ENCODE assay signal across 7 mouse cellular contexts in the genomic region with DNA sequence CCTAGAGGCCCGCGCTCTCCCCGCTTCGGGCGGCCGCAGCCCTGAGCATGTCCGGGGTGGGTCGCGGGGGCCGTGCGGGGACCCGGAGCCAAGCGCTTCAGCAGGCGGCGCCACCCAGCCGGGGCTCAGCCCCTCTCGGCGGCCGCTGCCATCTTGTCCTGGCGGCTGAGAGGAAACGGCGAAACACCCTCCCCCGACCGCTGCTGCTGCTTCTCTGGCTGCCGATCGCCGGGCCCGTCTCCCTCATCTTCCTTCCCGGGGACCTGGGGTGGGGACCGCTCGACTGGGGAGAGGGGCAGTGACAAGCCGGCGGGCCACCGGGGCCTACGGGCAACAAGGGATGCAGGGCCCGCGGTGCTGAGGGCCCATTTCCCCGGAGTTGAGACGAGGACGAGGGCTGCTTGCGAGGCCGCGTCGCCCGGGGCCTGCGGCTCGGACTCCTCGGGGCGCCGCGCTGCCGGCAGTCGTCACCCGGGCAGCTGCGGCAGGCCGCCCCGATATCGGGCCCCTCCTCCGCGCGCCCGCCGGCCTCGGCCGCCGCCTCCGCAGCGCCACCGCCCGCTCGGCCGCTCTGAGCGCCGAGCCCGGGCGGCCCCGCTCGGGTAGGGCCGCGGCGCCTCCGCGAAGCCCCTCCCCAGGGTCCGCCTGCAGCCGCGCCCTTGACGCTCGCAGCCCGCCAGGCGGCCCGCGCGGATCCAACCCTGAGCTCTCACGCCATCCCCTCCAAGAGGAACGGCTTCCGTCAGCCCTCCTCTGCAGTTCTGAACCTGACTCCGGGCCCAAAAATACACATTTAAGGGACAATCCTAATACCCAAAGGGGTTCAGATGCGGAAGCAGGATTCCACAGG. TPM values are rescaled to one million over a fixed set of nuclear protein-coding genes. Genes with fewer than 3 reads are reported as not detected.
DNase-seq lines count a peak whose midpoint lies in the region; ATAC-seq lines count a peak whose summit lies in the region.

Gene Hipk3, minus strand, starts transcription at position 496 of the 850 bp plus-strand sequence.

- peak within 1 kb of the TSS; percentile 73 for H3K4me2 ChIP-seq in limb, embryonic 11.5 days (ENCODE audit: low read depth, severe bottlenecking)
- peak within 1 kb of the TSS; percentile 80 for H3K4me2 ChIP-seq in midbrain, embryonic 14.5 days (ENCODE audit: low read length)

- no peaks in the 10 kb centered on the region for H3K36me3 ChIP-seq in embryonic facial prominence, embryonic 10.5 days (replicated peaks)
- H3K36me3 ChIP-seq in limb, embryonic 11.5 days (ENCODE audit: control insufficient read depth, insufficient read depth, low read length): no peaks in the 10 kb centered on the region
- no peaks in the 10 kb centered on the region for H3K36me3 ChIP-seq in midbrain, embryonic 14.5 days (ENCODE audit: control insufficient read depth, insufficient read depth, low read length)

- peak; percentile 71 for ATAC-seq in granulocyte monocyte progenitor cell, adult 5-6 weeks (replicated peaks; ENCODE audit: poor library complexity, severe bottlenecking)
- ATAC-seq in limb, embryonic 11.5 days (ENCODE audit: insufficient number of reproducible peaks, low FRiP score, low TSS enrichment, low read depth): peak; percentile 90
- ATAC-seq in midbrain, embryonic 14.5 days (ENCODE audit: low FRiP score, low TSS enrichment): peak; percentile 90

- H3K4me1 ChIP-seq in embryonic facial prominence, embryonic 10.5 days: peaks cover 32% of the 10 kb centered on the region
- no peaks in the 10 kb centered on the region for H3K4me1 ChIP-seq in limb, embryonic 11.5 days (ENCODE audit: control insufficient read depth, insufficient read depth, low read length)
- H3K4me1 ChIP-seq in midbrain, embryonic 14.5 days (ENCODE audit: control insufficient read depth, insufficient read depth, low read length): peaks cover 14% of the 10 kb centered on the region; the same call in 1 of the 2 replicates

- no peaks in the 10 kb centered on the region for H3K9me3 ChIP-seq in embryonic facial prominence, embryonic 10.5 days
- no peaks in the 10 kb centered on the region for H3K9me3 ChIP-seq in limb, embryonic 11.5 days (ENCODE audit: control insufficient read depth, low read length)
- H3K9me3 ChIP-seq in midbrain, embryonic 14.5 days (ENCODE audit: control insufficient read depth, low read length): no peaks in the 10 kb centered on the region

- peak within 1 kb of the TSS; percentile 97 for H3K9ac ChIP-seq in limb, embryonic 11.5 days (ENCODE audit: low read length)
- H3K9ac ChIP-seq in midbrain, embryonic 14.5 days (replicated peaks; ENCODE audit: low read length): peak within 1 kb of the TSS; percentile 99

- H3K27me3 ChIP-seq in embryonic facial prominence, embryonic 10.5 days (replicated peaks; ENCODE audit: low read depth, poor library complexity, severe bottlenecking): peaks cover 23% of the 10 kb centered on the region
- H3K27me3 ChIP-seq in limb, embryonic 11.5 days (ENCODE audit: control insufficient read depth, insufficient read depth, low read length): no peaks in the 10 kb centered on the region
- H3K27me3 ChIP-seq in midbrain, embryonic 14.5 days (ENCODE audit: control insufficient read depth, insufficient read depth, low read length): no peaks in the 10 kb centered on the region

- under 1% methylated on average over 98 of the region's 98 CpGs for WGBS in embryonic facial prominence, embryonic 10.5 days
- WGBS in limb, embryonic 11.5 days: under 1% methylated on average over 74 of the region's 98 CpGs
- under 1% methylated on average over 93 of the region's 98 CpGs for WGBS in midbrain, embryonic 14.5 days

- peak within 1 kb of the TSS; percentile 87 for H3K4me3 ChIP-seq in embryonic facial prominence, embryonic 10.5 days
- H3K4me3 ChIP-seq in limb, embryonic 11.5 days (ENCODE audit: low read depth, low read length): peak within 1 kb of the TSS; percentile 62
- peak within 1 kb of the TSS; percentile 76 for H3K4me3 ChIP-seq in midbrain, embryonic 14.5 days (replicated peaks; ENCODE audit: low read depth, low read length)

- DNase-seq in adrenal gland, postnatal 10 days: peak; percentile 89
- peak; percentile 89 for DNase-seq in embryonic facial prominence, embryonic 10.5 days (ENCODE audit: low spot score)
- peak; percentile 83 for DNase-seq in kidney, adult 18-20 months
- DNase-seq in limb, embryonic 11.5 days (ENCODE audit: low spot score): peak; percentile 80
- DNase-seq in midbrain, embryonic 14.5 days: peak; percentile 93
- peak; percentile 73 to 78 for DNase-seq in spleen, adult 18-20 months

- peak within 1 kb of the TSS; percentile 100 for H3K27ac ChIP-seq in embryonic facial prominence, embryonic 10.5 days (replicated peaks)
- peak within 1 kb of the TSS; percentile 96 for H3K27ac ChIP-seq in limb, embryonic 11.5 days (replicated peaks; ENCODE audit: low read depth, low read length)
- peak within 1 kb of the TSS; percentile 99 for H3K27ac ChIP-seq in midbrain, embryonic 14.5 days (replicated peaks; ENCODE audit: low read depth, low read length)

RNA-seq across cellular contexts. Expression of gene Hipk3, which starts in this region (rescaled TPM):
- total RNA-seq in adrenal gland, postnatal 10 days (2021): 100 to 1,000 TPM; 150 to 164 TPM
- polyA plus RNA-seq in embryonic facial prominence, embryonic 10.5 days (2016; fragmentation: Nextera tagmentation; extraction: Ambion mirVana): 9.5 and 10.6 TPM in 2 replicates
- 36.0 and 40.5 TPM in 2 replicates for total RNA-seq in granulocyte monocyte progenitor cell, adult 5-6 weeks (2014; fragmentation: Nextera tagmentation)
- total RNA-seq in granulocyte monocyte progenitor cell, adult 5-6 weeks (2017): 35.9 and 41.3 TPM in 2 replicates
- 13.5 and 14.2 TPM in 2 replicates for polyA plus RNA-seq in limb, embryonic 11.5 days (2014; fragmentation: Nextera tagmentation; extraction: Ambion mirVana)
- 9.4 and 12.1 TPM in 2 replicates for polyA plus RNA-seq in midbrain, embryonic 14.5 days (2014; fragmentation: Nextera tagmentation; extraction: Ambion mirVana)

Comparison
In these comparisons a context has a peak if more than half of its experiments do, and no peak if none do; other contexts are left out.
1. Peak in every context shown above with its lines: DNase-seq, ATAC-seq, H3K4me3 ChIP-seq and H3K27ac ChIP-seq.